Mouse (Mus musculus): ENCODE measurements around the gene P4ha2.

Gene P4ha2

DNA sequence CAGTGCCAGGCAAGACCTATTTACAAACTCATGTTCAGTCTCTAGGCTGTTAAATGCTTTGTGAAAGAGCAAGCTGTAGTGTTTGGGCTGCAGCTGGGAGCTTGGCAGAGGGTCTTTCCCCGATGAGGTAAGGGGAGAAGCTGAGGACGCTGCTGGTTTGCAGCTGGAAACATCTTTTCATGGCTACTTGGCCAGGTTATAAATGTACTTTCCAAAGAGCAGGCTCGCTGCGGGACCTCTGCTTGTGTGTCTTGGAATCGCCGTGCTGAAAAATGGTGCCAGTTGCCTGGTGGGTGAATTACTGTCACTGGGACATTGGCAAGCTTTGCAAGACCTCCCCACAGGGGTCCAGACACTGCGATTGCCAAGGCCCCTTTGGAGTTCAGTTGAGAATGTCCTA, 7.3 kb downstream of the P4ha2 start:
- DNase-seq (ENCODE audit: low spot score), result no peak

DNA sequence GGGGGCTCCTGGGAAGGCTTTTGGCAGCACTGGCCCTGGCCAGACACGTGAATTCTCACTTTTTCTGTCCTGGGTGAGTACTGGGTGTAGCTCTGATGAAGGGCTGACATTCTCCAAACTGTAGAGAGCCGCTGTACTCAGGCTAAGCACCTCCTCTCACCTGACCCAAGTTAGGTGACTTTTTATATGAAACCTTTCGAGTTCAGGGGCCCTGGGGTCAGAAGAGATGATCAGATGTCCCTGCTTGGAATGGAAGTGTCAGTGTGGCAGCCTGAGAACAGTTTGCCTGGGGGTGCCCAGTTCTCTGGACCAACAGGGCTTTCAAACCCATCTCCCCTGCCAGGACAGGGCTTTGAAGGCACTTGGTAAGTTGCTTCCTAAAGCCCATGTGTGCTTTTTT, 8.2 kb downstream of the P4ha2 start:
- DNase-seq (ENCODE audit: low spot score), result no peak

DNA sequence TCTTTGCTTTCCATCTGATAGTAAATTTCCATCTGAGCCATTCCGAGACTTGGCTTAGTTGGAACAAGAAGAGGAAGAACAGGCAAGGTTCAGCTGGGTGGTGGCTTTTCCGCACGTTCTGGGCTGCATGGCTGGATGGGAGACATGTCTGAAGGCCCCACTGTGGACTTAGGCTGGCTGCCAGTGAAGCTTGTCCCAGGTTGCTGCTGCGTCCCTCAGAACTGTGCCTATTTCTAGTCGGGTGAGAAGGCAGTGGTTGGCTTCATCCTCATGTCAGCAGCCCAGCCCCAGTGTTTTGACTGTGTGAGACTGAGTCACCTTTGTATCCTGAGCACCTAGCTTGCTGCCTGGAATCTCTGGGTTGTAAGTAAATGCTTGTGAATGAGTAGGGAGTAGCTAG, 9.0 kb downstream of the P4ha2 start:
- no peak for DNase-seq (ENCODE audit: low spot score)

DNA sequence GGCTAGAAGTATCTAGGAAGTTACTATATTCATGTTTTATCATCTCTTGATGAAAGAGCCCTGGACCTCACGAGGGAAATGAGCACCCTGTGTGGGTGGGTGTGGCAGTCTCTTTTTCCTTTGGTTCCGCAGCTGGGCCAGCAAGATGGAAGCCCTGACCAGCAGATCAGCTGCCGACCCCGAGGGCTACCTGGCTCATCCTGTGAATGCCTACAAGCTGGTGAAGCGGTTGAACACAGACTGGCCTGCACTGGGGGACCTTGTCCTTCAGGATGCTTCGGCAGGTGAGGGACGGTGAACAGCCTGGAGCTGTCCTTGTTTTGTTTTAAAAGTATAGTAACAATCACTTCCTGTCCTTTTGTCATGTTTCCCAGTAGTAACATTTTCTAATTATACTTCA, 11.4 kb downstream of the P4ha2 start:
- no peak for DNase-seq (ENCODE audit: low spot score)

DNA sequence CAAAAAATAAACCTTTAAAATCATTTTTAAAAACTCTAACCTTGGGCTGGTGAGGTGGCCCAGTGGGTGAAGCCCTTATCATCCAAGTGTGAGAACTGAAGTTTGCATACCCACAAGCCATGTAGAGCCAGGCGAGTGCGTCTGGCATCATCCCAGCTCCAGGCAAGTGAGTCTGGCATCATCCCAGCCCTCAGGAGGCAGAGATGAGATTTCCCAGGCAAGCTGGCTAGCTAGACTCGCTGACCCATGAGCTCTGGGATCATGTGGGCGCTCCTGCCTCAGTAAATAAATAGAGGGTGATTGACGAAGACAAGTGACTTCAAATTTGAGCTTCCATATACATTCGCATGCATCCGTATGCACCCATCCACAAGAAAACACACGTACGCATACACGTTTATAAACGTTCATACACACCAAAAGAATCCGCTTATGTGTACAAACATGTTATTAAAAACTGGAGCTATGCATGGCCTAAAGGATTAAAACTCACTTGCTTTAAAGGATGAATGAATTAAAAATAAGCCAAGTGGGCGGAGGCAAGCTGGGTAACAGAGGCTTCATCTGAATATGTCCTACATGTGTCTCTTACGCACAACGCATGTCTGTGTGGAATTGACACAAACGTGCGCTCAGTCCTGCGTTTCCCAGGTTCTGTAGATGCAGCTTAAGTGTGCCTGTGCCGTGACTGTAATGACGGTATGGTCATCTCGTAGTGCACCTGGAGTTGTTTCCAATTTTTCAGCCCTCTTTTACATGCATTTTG, 12.3 kb downstream of the P4ha2 start:
- peak; percentile 90 for DNase-seq (ENCODE audit: low spot score)

DNA sequence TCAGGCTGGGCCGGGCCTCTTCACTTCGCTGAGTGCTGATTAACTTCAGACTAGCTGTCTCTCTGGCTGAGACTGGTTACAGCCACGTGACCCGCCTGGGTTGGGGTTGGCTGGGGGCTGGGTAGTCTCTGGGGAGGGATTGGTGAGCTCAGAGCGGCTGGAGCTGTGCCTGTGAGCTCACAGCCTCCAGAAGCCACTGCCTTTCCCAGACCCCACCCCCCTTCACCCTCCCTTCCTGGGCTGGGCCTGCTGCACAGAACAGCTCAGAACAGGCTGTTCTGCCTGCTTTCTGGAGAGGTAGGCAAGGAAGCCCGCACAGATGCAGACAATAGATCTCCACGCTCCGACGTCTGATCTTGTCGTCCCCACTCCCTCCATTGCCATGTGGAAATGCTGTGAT, 13.0 kb downstream of the P4ha2 start:
- DNase-seq (ENCODE audit: low spot score), result peak; percentile 98

DNA sequence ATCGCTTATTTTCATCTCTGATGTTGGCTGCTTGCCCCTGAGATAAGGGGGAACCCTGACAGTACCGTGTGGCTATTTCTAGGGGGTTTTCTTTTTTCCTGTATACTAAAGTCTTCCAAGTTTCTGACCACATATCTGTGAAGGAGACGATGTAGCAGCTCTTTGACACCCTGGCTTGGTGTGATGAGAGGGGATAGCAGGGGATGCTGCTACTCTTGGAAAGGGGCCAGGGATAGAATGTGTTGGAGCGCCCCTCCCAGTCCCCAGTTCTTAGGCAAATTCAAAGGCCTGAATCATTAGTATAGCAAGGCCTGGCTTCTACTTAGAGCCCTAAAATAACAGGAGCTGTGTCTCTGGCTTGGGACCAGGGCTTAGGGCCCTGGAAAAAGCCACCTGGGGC, 13.5 kb downstream of the P4ha2 start:
- DNase-seq (ENCODE audit: low spot score), result peak; percentile 68

DNA sequence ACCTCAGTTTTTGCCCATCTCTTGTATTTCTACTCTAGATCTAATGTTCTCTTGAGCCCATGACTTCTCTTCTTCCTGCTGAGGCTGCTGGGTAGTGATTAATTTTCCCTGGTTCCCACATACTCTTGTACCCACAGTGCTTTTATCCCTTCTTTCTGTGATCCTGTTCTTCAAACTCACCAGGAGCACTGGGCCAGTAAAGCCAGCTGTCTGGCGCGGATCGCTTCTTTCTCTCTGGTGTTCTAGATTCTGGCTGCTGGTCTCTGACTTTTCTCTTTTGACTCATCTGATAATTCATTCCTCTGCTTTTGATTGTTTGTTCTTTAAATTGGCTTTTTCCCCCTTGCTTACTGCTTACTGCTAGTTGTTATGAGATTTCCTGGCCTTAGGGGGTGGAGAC, 14.9 kb downstream of the P4ha2 start:
- no peak for DNase-seq (ENCODE audit: low spot score)

DNA sequence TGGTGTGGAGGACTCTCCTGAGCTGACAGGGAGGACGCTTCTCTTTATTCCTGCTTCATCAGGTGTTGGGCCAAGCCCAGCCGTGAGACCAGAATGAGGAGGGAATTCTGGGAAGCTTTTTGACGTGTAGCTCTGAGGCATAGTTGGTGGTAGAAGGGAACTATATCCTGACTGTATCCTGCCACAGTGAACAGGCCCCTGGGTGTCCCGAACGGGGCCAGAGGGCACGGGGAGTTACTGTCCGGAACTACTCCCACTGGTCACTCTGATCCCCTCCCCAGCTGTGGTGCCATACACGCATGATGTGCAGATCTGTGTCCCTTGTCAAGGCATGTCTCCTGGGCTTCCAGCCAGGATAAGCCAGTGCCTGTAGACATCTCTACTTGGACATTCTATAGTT, 15.4 kb downstream of the P4ha2 start:
- DNase-seq (ENCODE audit: low spot score), result no peak

DNA sequence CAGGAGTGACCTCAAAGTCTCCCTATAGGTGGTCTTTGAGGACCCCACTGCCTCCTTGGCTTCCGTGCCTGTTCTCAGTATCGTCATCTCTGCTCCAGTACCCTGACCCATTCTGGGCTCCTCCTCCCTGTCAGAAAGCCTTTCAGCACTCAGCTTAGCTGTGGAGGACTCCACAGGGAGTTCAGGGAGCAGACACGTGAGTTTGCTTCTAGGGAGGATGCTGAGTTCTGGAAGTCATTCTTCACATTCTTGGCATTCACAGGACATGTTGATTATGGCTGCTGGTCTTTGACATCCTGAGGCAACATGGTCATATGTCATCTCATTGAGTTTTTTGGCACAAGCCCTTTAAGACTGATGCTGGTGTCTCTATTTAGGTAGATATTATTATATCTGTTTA, 16.0 kb downstream of the P4ha2 start:
- DNase-seq (ENCODE audit: low spot score), result no peak

DNA sequence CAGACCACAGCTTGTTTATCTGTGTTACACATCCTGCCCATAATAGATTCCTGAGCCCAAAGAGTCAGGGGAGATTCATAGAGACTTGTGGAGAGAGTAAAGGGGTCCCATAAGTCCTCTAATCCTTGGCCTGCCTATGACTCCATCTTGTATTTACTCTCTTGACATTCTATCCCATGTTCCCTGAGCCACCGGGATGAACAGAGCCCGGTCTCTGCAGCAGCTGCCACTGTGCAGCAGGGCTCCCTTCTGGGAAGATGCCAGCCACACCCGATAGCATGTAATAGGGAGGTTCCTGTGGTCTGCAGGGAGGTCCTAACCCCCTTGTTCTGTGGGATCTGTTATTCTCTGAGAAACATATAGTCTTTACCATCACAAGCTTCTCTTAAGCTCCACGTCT, 16.5 kb downstream of the P4ha2 start:
- DNase-seq (ENCODE audit: low spot score), result no peak

DNA sequence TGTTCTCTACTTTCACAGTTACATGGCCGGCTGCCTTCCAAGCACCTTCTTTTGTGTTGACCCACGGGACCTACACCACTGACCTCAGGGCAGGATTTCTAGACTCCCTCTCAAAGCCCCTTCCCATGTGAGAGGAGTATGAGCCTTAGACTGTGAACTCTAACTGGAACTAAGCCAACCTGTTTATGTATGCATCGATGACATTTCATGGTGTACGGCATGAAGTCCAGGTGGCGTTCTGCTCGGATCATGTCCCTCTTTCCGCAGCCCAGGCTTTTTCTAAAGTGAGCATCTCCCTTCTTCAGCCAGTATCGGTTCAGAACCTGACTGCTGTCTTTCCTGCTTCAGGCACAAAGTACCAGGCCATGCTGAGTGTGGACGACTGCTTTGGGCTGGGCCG, 17.2 kb downstream of the P4ha2 start:
- no peak for DNase-seq (ENCODE audit: low spot score)

DNA sequence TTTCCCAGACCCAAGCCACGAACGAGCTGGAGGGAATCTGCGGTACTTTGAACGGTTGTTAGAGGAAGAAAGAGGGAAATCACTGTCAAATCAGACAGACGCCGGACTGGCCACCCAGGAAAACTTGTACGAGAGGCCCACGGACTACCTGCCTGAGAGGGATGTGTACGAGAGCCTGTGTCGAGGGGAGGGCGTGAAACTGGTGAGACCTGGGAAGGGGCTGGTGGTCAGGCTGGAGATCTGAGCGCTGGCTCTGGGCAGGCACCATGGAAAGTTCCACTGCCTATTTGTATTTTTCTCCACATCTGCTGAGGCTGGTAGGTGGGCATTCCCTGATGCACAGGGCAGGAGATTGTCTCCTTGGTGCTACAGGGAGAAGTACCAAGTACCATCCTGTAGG, 19.2 kb downstream of the P4ha2 start:
- no peak for DNase-seq (ENCODE audit: low spot score)

DNA sequence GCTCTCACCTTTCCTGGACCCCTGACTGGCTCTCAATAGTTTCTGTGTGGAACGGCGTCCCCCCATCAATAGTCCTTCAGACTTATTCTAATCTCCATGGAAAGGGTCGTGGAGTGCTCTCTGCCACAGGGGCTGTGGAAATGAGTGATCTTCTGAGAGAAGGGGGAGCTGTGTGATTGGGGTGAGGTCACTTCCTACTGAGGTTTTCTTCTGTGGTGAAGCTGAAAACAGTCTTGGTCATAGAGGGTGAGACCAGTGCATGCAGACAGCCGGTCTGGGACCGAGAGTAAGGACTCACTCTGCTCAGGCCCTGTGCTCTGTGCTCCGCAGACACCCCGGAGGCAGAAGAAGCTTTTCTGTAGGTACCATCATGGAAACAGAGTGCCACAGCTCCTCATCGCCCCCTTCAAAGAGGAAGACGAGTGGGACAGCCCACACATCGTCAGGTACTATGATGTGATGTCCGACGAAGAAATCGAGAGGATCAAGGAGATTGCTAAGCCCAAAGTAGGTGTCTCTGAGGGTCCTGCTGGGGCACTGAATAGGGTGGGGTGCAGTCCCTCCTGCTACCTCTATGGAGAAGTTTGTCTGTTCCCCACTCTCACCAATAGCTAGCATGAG, 20.0 kb downstream of the P4ha2 start:
- no peak for DNase-seq (ENCODE audit: low spot score)

DNA sequence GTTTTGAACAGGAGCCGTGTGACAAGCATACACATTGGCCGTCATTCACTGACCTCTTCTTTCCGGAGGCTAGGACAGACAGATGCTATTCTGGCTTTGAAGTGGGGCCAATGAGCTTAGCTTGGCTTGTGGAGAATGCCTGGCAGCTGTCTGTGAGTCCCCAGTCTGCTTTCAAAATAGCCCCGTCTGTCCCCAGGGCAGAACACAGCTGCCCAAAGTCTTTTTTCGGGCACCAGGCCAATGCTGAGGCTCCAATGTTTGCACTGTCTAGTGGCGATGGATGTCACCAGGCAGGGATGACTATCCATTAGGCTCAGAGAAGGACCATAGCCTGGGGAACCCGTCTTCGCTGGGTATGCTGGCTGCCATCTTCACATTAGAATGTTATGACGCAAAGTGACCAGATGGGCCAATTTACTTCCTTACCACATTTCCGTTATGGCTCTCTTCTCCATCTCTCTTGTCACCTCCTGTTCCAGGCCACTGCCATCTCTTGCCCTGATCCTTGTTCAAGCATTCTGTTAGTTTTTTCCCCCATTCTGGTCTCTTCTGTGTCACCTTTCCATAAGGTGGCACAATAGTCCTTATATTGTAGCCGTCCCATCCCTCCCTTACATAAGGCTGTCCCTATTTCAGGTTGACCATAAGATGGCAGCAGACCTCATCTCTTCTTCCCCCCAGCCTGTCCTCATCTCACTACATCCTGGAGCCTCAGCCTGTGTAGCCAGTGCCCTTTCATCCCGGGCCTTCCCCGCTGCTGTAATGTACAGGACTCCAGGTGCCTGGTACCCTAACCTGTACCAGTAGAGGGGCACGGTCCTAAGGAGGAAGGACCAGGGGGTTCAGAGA, 22.7 kb downstream of the P4ha2 start:
- DNase-seq (ENCODE audit: low spot score), result peak; percentile 65

DNA sequence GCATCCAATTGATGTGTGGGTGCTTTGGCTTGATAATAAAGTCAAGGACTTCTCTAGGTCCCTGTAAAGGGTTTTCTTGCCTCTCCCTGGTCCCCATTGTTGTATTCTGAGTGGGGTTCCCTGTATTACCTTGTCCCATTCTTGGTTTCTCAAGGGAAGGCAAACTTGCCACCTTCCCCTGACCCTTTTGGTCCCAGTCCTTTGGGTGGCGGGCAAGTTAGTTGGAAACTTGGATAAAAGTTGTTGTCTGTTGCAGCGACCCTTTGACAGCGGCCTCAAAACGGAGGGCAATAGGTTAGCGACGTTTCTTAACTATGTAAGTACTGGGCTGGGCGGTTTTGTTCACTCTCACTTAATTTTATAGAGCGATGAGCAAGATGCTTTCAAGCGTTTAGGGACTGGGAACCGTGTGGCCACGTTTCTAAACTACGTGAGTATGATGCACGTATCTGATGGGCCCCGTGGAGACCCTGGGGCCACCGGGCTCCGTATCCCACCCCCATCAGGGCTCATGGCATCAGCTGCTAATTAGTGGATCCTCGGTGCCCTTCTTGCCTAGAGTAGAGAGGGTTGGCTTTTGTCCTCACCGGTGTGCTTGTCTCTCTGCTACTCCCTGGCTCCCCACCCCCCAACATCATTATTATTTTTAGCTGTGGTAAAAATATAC, 26.2 kb downstream of the P4ha2 start:
- DNase-seq (ENCODE audit: low spot score), result no peak

DNA sequence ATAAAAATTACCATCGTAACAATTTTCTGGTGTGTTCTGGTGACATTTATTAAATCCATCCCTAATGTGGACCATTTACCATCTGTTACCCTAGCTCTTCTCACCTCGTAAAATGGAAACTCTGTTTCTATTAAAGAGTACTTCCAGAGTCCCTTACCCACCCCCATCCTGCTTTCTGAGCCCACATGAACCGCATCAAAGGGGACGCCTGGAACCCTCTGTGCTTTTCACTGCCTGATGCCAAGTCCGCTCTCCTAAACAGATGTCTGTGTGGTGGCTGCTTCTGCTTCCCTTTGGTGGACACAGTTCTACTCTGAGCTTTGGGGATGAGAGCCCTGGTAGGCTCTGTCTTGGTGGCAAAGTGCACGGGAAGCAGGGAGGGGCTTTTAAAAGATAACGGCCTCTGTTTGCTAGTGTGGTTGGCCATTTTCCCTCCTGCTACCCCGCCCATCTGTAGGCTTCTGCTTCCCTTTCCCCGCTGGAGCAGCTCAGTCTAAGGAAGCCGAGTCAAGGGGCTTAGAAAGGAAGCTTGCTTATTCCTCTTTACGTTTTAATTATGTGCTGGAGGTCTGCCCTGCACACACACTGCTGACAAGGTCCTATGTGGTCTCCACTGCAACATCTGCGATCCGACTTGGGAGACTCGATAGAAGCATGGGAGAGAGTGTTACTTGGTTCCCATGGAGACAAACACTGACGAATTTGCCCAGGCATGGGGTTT, 26.9 kb downstream of the P4ha2 start:
- no peak for DNase-seq (ENCODE audit: low spot score)

DNA sequence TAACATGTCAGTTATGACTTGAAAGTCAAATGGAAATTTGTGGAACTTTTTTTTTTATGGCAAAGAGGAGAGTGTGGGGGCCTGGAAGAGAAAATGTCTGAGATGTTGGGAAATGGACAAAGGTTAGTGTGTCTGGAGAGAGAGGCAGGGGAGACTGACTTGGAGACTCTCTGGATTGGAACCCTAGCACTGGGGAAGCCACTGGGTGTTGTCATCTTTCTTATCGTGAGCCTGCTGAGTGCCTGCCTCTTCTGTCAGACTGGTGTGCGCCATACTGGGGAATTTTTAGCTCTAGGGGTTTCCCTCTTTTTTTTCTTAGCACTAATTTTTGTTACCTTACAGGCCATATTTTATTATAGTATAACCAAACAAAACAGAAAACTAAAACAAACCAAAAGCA, 27.5 kb downstream of the P4ha2 start:
- DNase-seq (ENCODE audit: low spot score), result no peak

DNA sequence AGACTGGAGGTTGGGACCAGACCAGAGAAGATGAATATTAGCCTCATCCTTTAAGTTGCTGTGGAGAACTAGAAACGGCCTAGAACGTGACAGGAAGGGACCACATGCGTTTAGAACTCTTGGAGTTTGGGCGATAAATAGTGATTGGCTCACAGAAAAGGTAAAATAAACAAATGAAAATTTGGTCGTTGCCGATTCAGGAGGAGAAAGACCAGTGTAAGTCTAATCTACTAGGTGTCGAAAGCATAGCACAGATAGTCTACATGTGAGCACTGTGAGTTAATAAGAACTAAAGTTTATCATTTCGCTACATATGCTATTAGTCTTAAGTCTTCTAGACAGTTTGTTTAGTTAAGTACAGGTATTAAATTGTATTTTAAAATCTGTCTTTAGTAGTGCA, 30.1 kb downstream of the P4ha2 start:
- DNase-seq (ENCODE audit: low spot score), result no peak

DNA sequence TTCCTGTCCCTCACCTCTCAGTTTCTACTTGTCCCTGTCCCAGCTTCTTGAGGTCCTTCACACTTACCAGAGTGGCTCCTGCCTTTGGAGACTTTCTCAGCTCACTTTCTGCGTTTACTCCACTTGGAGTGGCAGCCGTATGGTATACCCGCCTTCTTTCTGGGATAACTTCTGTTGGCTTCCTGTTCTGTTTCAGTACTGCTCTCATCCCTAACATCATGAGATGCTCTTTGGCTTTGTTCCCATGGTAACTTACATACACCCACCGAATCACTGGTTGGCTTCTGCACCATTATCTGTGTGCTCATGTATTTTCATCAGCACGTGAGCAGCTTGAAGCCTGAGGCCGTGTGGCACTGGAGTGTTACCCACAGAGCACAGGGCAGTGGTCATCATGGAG, 30.8 kb downstream of the P4ha2 start:
- DNase-seq (ENCODE audit: low spot score), result no peak

DNA sequence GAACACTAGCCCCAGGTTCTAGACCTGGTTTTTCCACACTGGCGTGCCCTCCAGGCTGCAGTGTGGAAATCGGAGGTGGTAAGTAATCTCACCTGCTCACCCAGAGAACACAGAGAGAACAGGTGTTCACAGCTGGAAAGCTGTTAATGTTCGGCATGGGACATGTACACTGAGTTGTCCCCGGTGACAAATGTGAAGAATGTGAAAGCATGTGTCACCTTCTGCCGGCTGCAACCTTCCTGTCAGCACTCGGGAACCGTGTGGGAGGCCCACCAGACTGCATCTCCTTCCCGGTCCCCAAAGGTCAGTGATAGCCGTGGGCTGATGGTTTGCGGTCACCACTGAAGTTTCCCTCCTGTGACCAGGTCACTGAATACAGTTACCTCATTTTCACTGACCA, 32.4 kb downstream of the P4ha2 start:
- no peak for DNase-seq (ENCODE audit: low spot score)

DNA sequence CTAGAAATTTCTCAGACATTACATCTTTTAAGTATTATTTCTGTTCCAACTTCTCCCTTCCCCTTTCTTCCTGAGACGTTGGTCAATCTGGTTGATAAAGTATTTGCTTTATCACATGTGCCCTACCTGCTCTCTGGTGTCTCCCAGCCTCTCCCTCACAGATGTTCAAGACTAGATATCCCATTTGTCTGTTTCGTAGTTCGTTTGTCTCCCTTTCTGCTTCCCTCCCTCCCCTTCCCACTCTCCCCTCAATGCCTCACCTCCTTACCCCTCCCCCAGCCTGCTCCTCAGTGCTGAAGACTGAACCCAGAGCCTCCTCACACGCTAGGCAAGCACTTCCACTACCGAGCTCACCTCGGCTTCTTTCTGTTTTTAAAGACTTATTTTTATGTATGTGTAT, 35.0 kb downstream of the P4ha2 start:
- no peak for DNase-seq (ENCODE audit: low spot score)

Measured in MN1 (cell line).